Mouse (Mus musculus): ENCODE data around the gene Phgdh.

GRCm38 (mm10) chr3:98389305-98389704 is 49.5 kb upstream of the Phgdh start:
- TF ChIP-seq POLR2A (IDR thresholded peaks at IDR 0.05; ENCODE audit: extremely low read depth, insufficient read depth, low read length) = no peak
- TF ChIP-seq CTCF (IDR thresholded peaks at IDR 0.05; ENCODE audit: extremely low read depth, insufficient read depth, low read length) = no peak

Measured in cortical plate, adult 2 months (tissue).